Mouse (Mus musculus): Measurements from ENCODE around the gene Pls1. TPM values are rescaled to one million over a fixed set of nuclear protein-coding genes. Genes with fewer than 3 reads are reported as not detected.

Pls1 gene
- total and polyA plus RNA-seq, 2 experiments from 2014 or later: 0.77 to 2.9 TPM

GRCm38 (mm10) chr9:95796323-95796722 is 48.8 kb downstream of the Pls1 start:
- no peak for DNase-seq (ENCODE audit: low spot score)
- 90% methylated on average over 2 of the region's 2 CpGs for WGBS
- no peaks in the 10 kb centered on the region for H3K4me1 ChIP-seq (ENCODE audit: insufficient read depth, low read length)
- H3K4me3 ChIP-seq (ENCODE audit: low read depth, low read length): no peak overlapping the region
- H3K4me2 ChIP-seq (ENCODE audit: low read depth, low read length, poor library complexity, severe bottlenecking): no peak overlapping the region
- no peak for ATAC-seq (ENCODE audit: low FRiP score)
- TF ChIP-seq CTCF (IDR thresholded peaks at IDR 0.05): no peak
- H3K36me3 ChIP-seq (ENCODE audit: insufficient read depth, low read length): no peaks in the 10 kb centered on the region
- no peak overlapping the region for H3K9ac ChIP-seq (replicated peaks; ENCODE audit: low read length, poor library complexity, severe bottlenecking)
- H3K27me3 ChIP-seq (ENCODE audit: insufficient read depth, low read length): no peaks in the 10 kb centered on the region
- no peak overlapping the region for H3K27ac ChIP-seq (ENCODE audit: low read depth, low read length)
- no peaks in the 10 kb centered on the region for H3K9me3 ChIP-seq (ENCODE audit: low read length)

DNA sequence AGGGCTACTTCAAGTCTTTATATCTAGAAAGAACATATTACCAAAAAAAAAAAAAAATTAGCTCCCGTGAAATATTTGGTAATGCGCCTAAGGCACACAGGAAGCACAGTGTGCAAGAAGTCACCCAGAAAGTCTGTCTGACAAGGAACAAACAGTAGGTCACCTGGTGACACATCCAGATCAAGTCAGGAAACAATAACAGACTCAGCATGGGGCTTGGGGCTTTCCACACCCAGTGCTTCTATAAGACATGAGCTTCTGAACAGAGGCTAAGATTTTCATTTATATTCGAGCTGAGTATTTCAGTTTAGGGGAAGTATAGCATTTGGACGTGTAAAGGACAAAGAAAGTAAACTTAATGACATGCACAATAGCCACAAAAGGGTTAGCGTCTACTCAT is 49.3 kb downstream of the Pls1 start:
- no peaks in the 10 kb centered on the region for H3K27me3 ChIP-seq (ENCODE audit: insufficient read depth, low read length)
- H3K27ac ChIP-seq (ENCODE audit: low read depth, low read length): no peak overlapping the region
- H3K9ac ChIP-seq (replicated peaks; ENCODE audit: low read length, poor library complexity, severe bottlenecking): no peak overlapping the region
- H3K36me3 ChIP-seq (ENCODE audit: insufficient read depth, low read length): no peaks in the 10 kb centered on the region
- ATAC-seq (ENCODE audit: low FRiP score) (no peak), DNase-seq (ENCODE audit: low spot score) (no peak)
- H3K4me3 ChIP-seq (ENCODE audit: low read depth, low read length): no peak overlapping the region
- no peak overlapping the region for H3K4me2 ChIP-seq (ENCODE audit: low read depth, low read length, poor library complexity, severe bottlenecking)
- no peaks in the 10 kb centered on the region for H3K9me3 ChIP-seq (ENCODE audit: low read length)
- WGBS: 31% methylated on average over 5 of the region's 5 CpGs
- no peaks in the 10 kb centered on the region for H3K4me1 ChIP-seq (ENCODE audit: insufficient read depth, low read length)
- no peak for TF ChIP-seq CTCF (IDR thresholded peaks at IDR 0.05)

DNA sequence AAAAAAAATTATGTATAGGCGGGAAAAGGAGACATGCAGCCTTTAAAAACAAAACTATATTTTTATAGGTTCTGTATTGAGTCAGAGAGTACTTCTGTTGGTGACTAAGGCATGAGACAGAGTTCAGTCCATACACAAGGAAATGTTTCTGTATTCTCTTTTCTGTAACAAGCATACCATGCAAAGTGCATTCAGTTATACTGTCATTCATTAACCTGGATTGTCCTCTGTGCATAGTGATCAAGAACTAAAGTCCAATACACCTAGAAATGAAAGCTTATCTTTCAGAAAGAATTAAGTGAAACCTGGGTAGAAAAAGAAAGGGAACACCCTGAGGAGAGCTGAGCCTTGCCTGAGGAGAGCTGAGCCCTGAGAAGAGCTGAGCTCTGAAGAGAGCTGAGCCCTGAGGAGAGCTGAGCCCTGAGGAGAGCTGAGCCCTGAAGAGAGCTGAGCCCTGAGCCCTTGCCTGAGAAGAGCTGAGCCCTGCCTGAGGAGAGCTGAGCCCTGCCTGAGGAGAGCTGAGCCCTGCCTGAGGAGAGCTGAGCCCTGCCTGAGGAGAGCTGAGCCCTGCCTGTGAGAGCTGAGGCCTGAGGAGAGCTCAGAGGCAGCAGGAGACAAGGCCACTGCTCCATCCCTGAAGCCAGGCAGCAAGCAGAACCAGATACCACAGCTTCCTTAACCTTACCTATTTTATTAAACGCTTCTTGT is 49.9 kb downstream of the Pls1 start:
- no peak overlapping the region for H3K4me3 ChIP-seq (ENCODE audit: low read depth, low read length)
- H3K9me3 ChIP-seq (ENCODE audit: low read length): no peaks in the 10 kb centered on the region
- no peaks in the 10 kb centered on the region for H3K36me3 ChIP-seq (ENCODE audit: insufficient read depth, low read length)
- H3K27me3 ChIP-seq (ENCODE audit: insufficient read depth, low read length): no peaks in the 10 kb centered on the region
- ATAC-seq (ENCODE audit: low FRiP score): no peak
- no peaks in the 10 kb centered on the region for H3K4me1 ChIP-seq (ENCODE audit: insufficient read depth, low read length)
- no peak for TF ChIP-seq CTCF (IDR thresholded peaks at IDR 0.05)
- H3K9ac ChIP-seq (replicated peaks; ENCODE audit: low read length, poor library complexity, severe bottlenecking): no peak overlapping the region
- WGBS: 76% methylated on average over 2 of the region's 2 CpGs
- no peak for DNase-seq (ENCODE audit: low spot score)
- H3K4me2 ChIP-seq (ENCODE audit: low read depth, low read length, poor library complexity, severe bottlenecking): no peak overlapping the region
- H3K27ac ChIP-seq (ENCODE audit: low read depth, low read length): no peak overlapping the region

DNA sequence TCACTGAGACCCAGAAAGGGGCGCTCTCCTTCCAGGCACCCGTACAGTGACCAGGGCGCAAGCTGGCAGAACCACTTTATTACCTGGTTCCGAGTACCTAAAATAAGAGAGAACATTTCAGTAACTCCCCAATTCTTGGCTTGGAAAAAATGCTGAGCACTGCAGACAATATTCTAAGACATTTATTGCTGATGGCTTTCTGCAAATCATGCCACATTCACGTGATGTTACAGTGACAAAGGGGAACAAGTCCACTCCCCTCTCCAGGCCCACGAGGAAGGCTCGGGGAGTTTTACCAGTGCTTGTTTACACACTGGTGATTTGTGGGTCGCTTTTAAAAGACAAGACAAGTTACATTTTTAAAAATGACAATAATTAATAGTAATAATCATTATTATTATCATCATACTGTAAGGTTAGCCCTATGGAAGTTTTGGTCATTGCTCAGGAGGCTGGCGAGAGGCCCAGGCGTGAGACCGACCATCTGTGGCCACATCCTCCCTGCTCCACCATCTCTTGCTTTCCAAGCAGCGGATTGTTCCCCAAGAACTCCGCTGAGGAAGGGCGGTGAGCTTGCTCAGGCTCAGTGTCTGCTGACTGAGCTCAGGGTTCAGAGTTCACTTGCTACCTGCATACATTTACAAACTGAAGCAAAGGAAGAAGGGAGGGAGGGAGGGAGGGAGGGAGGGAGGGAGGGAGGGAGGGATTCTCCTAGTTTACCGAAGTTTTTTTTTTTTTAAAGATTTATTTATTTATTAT is 50.9 kb downstream of the Pls1 start:
- no peak overlapping the region for H3K4me3 ChIP-seq (ENCODE audit: low read depth, low read length)

DNA sequence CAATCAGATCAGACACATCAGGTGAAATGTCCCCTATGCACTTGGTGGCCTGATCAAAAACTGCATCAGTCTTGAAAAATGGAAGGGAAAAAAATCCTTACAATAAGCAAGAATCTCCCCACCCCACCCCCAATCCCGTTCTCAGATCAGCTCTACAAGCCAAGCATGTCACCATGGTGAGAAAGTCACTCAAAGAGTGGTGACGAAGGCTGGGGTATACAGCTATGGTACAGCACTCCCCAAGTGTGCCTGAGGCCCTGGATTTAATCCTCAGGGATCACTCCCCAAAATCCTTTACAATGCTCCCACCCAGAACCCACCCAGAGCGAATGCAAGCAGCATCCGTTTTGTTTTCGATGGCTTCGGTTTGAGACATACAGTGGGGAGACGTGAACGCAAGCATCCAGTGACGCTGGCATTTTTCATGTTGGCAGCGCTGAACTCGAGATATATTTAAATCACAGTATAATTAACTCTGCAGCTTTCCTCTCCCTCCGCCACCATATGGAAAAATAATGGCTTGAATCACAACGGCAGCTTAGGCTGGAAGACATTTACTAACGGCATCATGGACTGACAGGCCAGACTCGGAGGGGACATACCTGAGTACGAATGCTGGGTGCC is 60.1 kb downstream of the Pls1 start:
- DNase-seq (ENCODE audit: low spot score): no peak
- Histone ChIP-seq H3K9me3 (ENCODE audit: low read length) (no peaks in the 10 kb centered on the region), H3K36me3 (ENCODE audit: insufficient read depth, low read length) (no peaks in the 10 kb centered on the region), H3K27me3 (ENCODE audit: insufficient read depth, low read length) (no peaks in the 10 kb centered on the region), H3K27ac (ENCODE audit: low read depth, low read length) (no peak overlapping the region), H3K4me2 (ENCODE audit: low read depth, low read length, poor library complexity, severe bottlenecking) (no peak overlapping the region), H3K4me1 (ENCODE audit: insufficient read depth, low read length) (no peaks in the 10 kb centered on the region), H3K9ac (replicated peaks; ENCODE audit: low read length, poor library complexity, severe bottlenecking) (no peak overlapping the region), H3K4me3 (ENCODE audit: low read depth, low read length) (no peak overlapping the region)
- no peak for ATAC-seq (ENCODE audit: low FRiP score)
- no peak for TF ChIP-seq CTCF (IDR thresholded peaks at IDR 0.05)
- WGBS: 80% methylated on average over 16 of the region's 16 CpGs

More for the DNA sequence above, 50.9 kb downstream of the Pls1 start:
- H3K36me3 ChIP-seq (ENCODE audit: insufficient read depth, low read length): no peaks in the 10 kb centered on the region
- H3K27ac ChIP-seq (ENCODE audit: low read depth, low read length): no peak overlapping the region
- no peaks in the 10 kb centered on the region for H3K4me1 ChIP-seq (ENCODE audit: insufficient read depth, low read length)
- no peaks in the 10 kb centered on the region for H3K27me3 ChIP-seq (ENCODE audit: insufficient read depth, low read length)
- DNase-seq (ENCODE audit: low spot score) (no peak), ATAC-seq (ENCODE audit: low FRiP score) (no peak)
- H3K9me3 ChIP-seq (ENCODE audit: low read length): no peaks in the 10 kb centered on the region
- WGBS: 90% methylated on average over 15 of the region's 15 CpGs
- no peak overlapping the region for H3K9ac ChIP-seq (replicated peaks; ENCODE audit: low read length, poor library complexity, severe bottlenecking)
- no peak for TF ChIP-seq CTCF (IDR thresholded peaks at IDR 0.05)
- H3K4me2 ChIP-seq (ENCODE audit: low read depth, low read length, poor library complexity, severe bottlenecking): no peak overlapping the region
